Mouse (Mus musculus) erythroblast, embryonic 14.5 days (primary cell): ENCODE data around the gene Sptb.

Experiments
- GATA1 ChIP-seq: IDR thresholded peaks from 2 replicates; pipeline ENCODE4 v1.6.1; 2012; ENCODE audit warnings: low read length, inconsistent platforms, mixed read lengths
- TAL1 ChIP-seq: IDR thresholded peaks from 3 replicates; pipeline ENCODE4 v1.6.1; 2012; ENCODE audit warnings: low read length, inconsistent platforms, mixed read lengths

GRCm38 (mm10) chr12:76554392-76554791 lies 156.0 kb downstream of the Sptb start:
- TF ChIP-seq GATA1 (no peak), TAL1 (no peak)
